In the genomic region with DNA sequence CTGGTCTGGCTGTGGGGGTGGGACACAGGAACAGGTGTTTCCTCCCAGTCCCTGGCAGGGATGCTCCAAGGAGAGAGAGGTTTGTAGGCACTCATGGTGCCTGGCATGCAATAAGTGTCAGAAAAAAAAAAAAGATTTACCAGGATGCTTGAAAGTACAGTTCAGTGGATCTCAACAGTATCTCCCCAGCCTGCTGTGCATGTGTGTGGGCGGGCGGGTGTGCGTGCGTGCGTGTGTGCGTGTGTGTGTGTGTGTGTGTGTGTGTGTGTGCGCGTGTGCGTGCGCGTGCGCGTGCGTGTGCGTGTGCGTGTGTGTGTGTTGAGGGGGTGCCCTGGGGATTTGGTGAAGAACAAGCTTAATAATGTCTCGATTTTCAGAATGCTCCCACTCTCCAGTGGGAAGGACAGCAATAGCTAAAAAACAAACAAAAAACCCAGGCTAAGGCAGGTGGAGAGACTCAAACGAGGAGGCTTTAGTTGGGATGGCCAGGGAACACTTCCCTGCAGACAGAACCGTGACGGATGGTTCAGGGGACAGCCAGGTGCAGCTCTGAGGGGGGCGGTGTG, we compare ENCODE assay signal across 9 mouse cellular contexts. TPM values are rescaled to one million over a fixed set of nuclear protein-coding genes. Genes with fewer than 3 reads are reported as not detected.
A peak's percentile ranks its signal among the peaks of the same experiment; 100 is the strongest.
DNase-seq lines count a peak whose midpoint lies in the region; ATAC-seq and TF ChIP-seq lines count a peak whose summit lies in the region.
"Had no signal": no experiment of that assay in that cellular context is flagged by ENCODE, and none has a peak within 500 bp of the region (broad histone marks: within the 10 kb centered on the region; RNA-seq: fewer than 3 reads in every experiment).

No protein-coding gene starts in this region.

- no peaks in the 10 kb centered on the region for H3K9me3 ChIP-seq in heart, embryonic 12.5 days (replicated peaks)
- no peaks in the 10 kb centered on the region for H3K9me3 ChIP-seq in hindbrain, postnatal 0 days (ENCODE audit: low read length)

- peak overlapping the region; percentile 35 for H3K4me3 ChIP-seq in heart, embryonic 12.5 days
- peak overlapping the region; percentile 22 for H3K4me3 ChIP-seq in hindbrain, postnatal 0 days (ENCODE audit: low read length)

- peaks cover 18% of the 10 kb centered on the region for H3K4me1 ChIP-seq in heart, embryonic 12.5 days (replicated peaks)
- peaks cover 15% of the 10 kb centered on the region for H3K4me1 ChIP-seq in hindbrain, postnatal 0 days (ENCODE audit: insufficient read depth, low read length)

- H3K9ac ChIP-seq in heart, embryonic 12.5 days, result peak overlapping the region; percentile 36
- H3K9ac ChIP-seq in hindbrain, postnatal 0 days (replicated peaks; ENCODE audit: low read length), result peak overlapping the region; percentile 39

- no peaks in the 10 kb centered on the region for H3K27me3 ChIP-seq in heart, embryonic 12.5 days (replicated peaks)
- H3K27me3 ChIP-seq in hindbrain, postnatal 0 days (ENCODE audit: insufficient read depth, low read length), result no peaks in the 10 kb centered on the region
- H3K27me3 ChIP-seq: CH12.LX had no signal

- no peak for DNase-seq in heart, postnatal 10 days
- DNase-seq in thymus, postnatal 4 days, result peak; percentile 58
- no peak for DNase-seq in thymus, adult 18-20 months
- peak; percentile 54 for DNase-seq in hindbrain, postnatal 0 days (ENCODE audit: low spot score)
- peak; percentile 47 for DNase-seq in naive thymus-derived CD4-positive, alpha-beta T cell, adult 2 months (ENCODE audit: low read depth)
- DNase-seq in spleen, postnatal 10 days (ENCODE audit: low spot score in 2 of 2), result no peak
- DNase-seq in thymus, postnatal 0 days (ENCODE audit: low spot score), result no peak

- ATAC-seq in heart, embryonic 12.5 days (ENCODE audit: insufficient number of reproducible peaks, low FRiP score), result no peak
- ATAC-seq in hindbrain, postnatal 0 days, result peak; percentile 54

- intact Hi-C loops in heart, postnatal 10 days (cut with DNase I), result loop anchor here (2.0 kb wide), 1 partner anchor 18 kb away; no protein-coding TSS in a partner anchor

- TF ChIP-seq CTCF in hindbrain, postnatal 0 days (IDR thresholded peaks at IDR 0.05; ENCODE audit: low read depth), result no peak

- H3K36me3 ChIP-seq in heart, embryonic 12.5 days, result no peaks in the 10 kb centered on the region
- H3K36me3 ChIP-seq in hindbrain, postnatal 0 days (ENCODE audit: insufficient read depth, low read length), result no peaks in the 10 kb centered on the region

- peak overlapping the region; percentile 71 for H3K4me2 ChIP-seq in heart, embryonic 12.5 days
- peak overlapping the region; percentile 55 for H3K4me2 ChIP-seq in hindbrain, postnatal 0 days (ENCODE audit: low read depth, low read length)

- 31% methylated on average over 20 of the region's 21 CpGs for WGBS in heart, embryonic 12.5 days
- 46% methylated on average over 21 of the region's 21 CpGs for WGBS in hindbrain, postnatal 0 days

- H3K27ac ChIP-seq in heart, embryonic 12.5 days (ENCODE audit: poor library complexity, severe bottlenecking), result peak overlapping the region; percentile 82; the same call in 1 of the 2 replicates
- H3K27ac ChIP-seq in hindbrain, postnatal 0 days, result peak overlapping the region; percentile 90

RNA-seq across cellular contexts. Expression of gene Ddit4, which starts 9.3 kb away (rescaled TPM):
- 23.9 and 25.7 TPM in 2 replicates for polyA plus RNA-seq in heart, embryonic 12.5 days (2016; fragmentation: Nextera tagmentation; extraction: Ambion mirVana)
- total RNA-seq in heart, postnatal 10 days (2021), result 100 to 1,000 TPM in 1 of 2 experiments, 10 to 100 TPM in 1; 65.8 to 116 TPM
- total RNA-seq in hindbrain, postnatal 0 days (2014; rRNA removed), result 55.9 and 76.6 TPM in 2 replicates
- 55.2 and 56.9 TPM in 2 replicates for polyA plus RNA-seq in hindbrain, postnatal 0 days (2015; fragmentation: Nextera tagmentation; extraction: Ambion mirVana)
- 50.6 and 54.7 TPM in 2 replicates for polyA plus RNA-seq in thymus, postnatal 0 days (2015; fragmentation: Nextera tagmentation; extraction: Ambion mirVana)

Comparison
In these comparisons a context has a peak if more than half of its experiments do, and no peak if none do; other contexts are left out.
1. DNase-seq: peak in thymus, postnatal 4 days (single experiment), hindbrain, postnatal 0 days (single experiment) and naive thymus-derived CD4-positive, alpha-beta T cell, adult 2 months (single experiment); none in heart, postnatal 10 days (0 of 2), thymus, adult 18-20 months (0 of 2), spleen, postnatal 10 days (0 of 2) and thymus, postnatal 0 days (single experiment).